Mouse (Mus musculus): ENCODE measurements around the gene Upk1a.

Upk1a gene

DNA sequence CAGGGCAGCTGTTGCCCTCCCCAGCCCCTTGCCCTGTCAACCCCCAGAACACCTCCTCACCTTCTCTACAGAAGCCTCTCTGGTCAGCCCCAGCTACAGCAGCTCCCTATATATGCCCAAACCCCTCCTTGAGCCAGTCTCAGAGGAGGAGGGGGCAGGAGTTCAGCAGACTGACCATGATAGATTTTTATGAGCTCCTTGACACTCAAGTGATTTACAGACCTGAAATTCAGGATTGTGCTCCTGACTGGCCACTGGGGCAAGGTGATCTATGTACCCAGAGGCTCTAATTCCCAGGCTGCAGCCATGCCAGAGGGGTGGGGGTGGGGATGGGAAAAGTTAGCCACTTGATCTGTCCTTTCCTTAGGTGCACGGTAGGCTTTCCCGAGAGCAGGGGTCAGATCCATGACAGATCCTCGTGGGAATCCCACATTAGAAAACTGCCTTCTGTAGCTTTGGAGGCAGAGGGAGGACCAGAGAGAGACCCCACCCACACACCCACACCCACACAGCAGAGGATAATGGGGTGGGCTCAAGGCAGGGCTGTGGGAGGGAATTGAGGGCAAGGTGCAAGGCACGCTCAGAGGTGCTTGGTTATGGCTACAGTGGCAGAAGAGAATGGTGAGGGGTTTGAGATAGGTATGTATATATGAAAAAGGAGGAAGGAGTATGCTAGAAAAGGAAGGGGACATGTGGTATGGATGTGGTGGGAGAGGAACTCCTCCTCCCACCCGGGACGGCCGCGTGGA lies at the start of gene Upk1a:
Gene Upk1a, minus strand, starts transcription at position 194 of the 749 bp plus-strand sequence.
- no peak for DNase-seq

DNA sequence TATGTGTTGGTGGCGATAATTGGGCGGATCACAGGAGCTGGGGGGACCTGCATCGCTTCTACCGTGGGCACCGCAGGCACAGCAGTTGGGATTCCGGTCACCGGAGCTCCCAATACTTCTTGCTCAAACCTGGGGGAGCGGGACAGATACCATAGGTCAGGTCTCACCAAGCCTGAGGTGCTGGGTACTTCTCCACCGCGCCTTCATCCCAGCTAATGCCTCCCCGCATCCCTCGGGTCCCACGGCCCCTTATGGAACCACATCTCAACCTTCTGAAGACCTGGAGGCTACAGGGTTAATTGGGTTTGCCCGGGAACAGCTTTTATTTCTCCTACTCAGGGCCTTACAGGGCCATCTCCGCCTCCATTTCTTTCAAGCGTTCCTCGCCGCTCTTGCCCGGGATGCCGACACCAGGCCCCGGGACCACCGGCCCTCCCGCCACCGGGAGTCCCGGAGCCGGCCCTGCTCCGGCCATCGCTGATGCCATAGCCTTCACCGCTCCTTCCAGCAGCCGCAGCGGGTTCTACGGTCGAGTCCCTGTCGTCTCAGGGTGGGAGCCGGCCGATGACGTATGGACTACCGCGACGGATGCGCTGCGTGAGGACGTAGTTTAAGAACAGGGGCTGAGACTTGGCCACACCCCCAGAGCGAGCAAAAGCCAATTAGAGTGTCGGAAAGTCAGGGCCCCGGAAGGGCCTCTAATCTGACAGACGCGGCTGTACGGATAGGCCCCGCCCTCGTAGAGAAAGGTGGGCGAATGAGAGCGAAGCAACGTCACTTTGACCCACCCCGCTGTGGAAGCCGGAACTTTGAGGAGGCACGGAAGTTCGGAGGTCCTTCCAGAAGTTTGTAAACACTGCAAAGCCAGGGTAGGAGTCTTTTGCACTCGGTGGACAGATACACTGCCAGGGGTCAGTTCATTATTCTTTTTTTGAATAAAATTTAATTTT lies 37.2 kb upstream of the Upk1a start, which contains the start of gene Rbm42:
Gene Rbm42, minus strand, starts transcription at position 727 of the 950 bp plus-strand sequence.
- DNase-seq, result peak; percentile 98 to 99

GRCm38 (mm10) chr7:30639083-30639482 lies 26.4 kb upstream of the Upk1a start:
- DNase-seq, result no peak

GRCm38 (mm10) chr7:30636395-30636794 lies 23.7 kb upstream of the Upk1a start:
- no peak for DNase-seq

- no peak for DNase-seq
Measured at GRCm38 (mm10) chr7:30635752-30636151, 23.1 kb upstream of the Upk1a start, which contains the start of gene Etv2. Gene Etv2, minus strand, starts transcription at chr7:30635852.

DNA sequence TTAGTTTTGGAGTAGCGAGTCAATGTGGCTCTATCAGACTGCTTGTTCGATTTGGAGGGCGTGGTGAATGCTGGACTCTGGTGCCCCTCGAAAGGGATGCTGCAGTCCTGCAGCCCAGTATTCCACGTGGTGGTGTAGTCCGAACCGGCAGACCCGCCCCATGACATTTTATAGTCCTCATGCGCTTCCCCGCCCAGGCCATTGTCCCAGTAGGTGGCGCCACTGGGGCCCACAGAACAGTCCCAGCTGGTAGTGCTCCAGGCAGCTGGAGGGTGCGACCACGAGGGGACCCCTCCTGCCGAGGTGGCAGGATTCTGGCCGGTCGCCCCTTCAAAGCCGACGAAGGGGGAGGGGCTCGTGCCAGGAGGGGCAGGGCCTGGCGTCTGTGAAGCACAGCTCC lies 22.0 kb upstream of the Upk1a start:
- peak; percentile 65 to 69 for DNase-seq

DNA sequence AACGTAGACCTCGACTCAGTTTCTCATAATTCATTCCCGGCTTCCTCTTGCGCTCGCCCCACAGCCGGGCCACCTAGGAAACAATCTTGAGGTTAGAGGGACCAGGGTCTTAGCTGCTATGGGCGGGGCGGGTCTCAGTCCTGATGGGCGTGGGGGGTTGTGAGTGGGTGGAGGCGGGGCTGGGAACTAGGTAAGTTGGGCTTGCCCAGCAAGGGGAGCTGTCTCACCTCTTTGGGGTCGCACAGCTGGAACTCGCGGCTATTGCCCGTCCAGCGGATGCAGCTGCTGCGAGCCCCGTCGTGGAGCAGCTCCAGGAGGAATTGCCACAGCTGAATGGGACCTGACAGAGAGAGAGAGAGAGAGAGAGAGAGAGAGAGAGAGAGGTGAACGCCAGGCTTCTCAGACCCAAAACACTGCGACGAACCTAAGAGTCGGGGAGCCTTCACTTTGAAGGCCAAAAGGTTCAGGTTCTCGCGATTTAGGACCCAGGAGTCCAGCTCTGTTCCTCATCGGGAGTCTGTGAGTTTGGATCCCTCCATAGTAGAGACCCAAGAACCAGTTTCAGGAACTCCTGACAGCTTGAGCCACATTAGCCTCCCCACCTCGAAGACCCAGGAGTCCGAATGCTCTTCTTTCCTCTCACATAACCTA lies 21.2 kb upstream of the Upk1a start:
- no peak for DNase-seq

- DNase-seq, result no peak
Measured at GRCm38 (mm10) chr7:30629013-30629412, 16.4 kb upstream of the Upk1a start.

- DNase-seq, result no peak
Measured at GRCm38 (mm10) chr7:30626647-30627046, 14.0 kb upstream of the Upk1a start.

DNA sequence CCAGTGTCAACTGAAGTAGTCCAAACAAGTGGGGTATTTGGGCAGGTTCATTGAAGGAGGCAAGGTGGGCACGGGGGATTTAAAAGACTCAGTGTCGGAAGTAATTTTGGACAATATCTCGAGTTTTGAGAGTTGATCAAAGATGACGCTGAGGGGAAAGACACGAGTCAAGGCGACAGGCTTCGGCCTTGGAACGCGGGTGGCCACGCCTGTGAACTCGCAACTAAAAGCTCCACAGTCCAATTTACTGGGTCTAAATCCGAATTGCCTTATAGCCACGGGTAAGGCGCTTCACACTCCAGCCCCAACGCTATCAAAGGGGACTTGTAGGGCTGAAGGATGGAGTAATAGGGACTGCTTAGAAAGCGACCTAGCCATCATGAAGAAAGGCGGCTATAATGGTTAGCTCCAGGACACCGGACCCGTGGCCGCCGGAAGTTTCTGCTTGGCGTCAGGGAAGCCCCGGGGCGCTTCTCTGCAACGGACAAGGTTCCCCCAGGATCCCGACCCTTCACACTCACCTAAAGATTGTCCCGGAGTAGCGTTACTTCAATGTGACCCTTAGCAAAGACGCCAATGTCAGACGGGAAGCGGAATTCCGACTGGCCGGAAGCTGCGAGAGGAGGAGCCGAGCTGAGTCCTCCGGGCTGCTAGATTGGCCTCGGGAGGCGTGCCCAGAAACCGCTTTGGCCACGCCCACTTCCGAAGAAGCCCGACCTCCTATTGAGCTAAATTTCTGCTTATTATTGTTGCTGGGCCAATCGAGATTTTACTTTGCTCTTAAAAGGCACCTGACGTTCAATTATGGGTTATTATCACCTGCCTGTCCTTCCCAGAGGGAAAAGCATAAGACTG lies 13.1 kb upstream of the Upk1a start, which contains the start of gene Cox6b1:
Gene Cox6b1, minus strand, starts transcription at position 622 of the 855 bp plus-strand sequence.
- peak; percentile 90 to 92 for DNase-seq

- DNase-seq, result peak in 1 of 2 experiments; percentile 29
Measured at GRCm38 (mm10) chr7:30619202-30619601, 6.6 kb upstream of the Upk1a start.

DNA sequence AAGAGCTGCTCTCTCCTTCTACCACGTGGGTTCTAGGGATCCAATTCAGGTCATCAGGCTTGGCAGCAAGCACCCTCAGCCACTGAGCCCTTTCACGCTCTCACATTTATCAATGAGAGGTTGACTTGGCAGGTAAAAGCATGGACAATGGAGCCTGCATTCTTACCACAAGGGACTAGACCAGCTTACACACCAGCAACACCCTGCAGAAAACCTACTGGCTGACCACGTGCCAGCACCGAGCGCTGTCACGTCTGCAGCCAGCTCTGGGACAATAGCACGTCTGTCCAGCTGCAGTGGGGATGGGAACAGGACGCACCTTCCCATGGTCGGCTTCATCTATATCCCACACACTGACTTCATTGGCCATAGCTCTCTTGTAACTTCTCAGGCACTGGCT lies 6.0 kb upstream of the Upk1a start:
- no peak for DNase-seq

- DNase-seq, result no peak
Measured at GRCm38 (mm10) chr7:30615049-30615760, 2.6 kb upstream of the Upk1a start.

DNA sequence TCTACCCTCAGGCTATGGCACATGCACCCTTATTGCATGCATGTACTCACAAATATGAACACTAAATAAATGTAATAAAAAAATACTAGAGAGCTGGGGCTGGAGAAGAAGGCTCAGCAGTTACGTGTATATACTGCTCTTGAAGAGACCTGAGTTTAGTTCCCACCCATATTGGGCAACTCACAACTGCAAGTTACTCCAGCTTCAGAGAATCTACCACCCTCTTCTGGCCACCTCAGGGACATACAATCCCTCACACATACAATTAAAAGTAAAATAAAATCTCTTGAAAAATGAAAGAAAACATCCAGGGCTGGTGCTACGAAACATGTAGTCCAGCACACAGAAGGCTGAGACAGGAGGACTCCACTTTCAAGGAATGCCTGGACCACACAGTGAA lies 1.8 kb upstream of the Upk1a start:
- no peak for DNase-seq

DNA sequence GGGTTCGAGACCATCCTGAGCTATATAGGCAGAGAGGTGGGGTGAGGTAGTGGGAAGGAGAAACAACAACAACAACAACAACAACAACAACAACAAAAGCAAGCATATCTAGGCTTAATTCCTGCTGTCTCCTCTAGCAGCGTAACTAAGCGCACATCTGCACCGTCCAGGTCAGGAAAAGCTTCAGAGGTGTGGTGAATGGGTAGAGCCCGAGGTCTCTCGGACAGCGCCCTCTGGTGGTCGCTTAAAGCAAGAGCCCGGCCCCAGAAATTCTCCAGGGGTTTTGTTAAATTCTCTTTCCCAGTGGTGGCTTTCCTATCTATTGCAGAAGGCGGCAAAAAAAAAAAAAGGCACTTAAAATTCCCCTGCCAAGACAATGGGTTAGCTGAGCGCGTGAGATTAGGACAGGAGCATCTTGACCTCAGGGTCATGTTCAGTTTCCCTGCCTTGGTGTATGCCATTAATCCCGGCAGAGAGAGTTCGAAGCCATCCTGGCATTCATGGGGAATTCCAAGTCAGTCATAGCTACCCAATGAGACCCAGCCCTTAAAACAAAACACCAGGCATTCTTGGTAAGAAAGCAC lies 974 bp upstream of the Upk1a start:
- DNase-seq, result peak; percentile 67 to 77

GRCm38 (mm10) chr7:30610043-30610442 lies 2.6 kb downstream of the Upk1a start:
- DNase-seq, result no peak

- DNase-seq, result no peak
Measured at GRCm38 (mm10) chr7:30608476-30608875, 4.2 kb downstream of the Upk1a start.

DNA sequence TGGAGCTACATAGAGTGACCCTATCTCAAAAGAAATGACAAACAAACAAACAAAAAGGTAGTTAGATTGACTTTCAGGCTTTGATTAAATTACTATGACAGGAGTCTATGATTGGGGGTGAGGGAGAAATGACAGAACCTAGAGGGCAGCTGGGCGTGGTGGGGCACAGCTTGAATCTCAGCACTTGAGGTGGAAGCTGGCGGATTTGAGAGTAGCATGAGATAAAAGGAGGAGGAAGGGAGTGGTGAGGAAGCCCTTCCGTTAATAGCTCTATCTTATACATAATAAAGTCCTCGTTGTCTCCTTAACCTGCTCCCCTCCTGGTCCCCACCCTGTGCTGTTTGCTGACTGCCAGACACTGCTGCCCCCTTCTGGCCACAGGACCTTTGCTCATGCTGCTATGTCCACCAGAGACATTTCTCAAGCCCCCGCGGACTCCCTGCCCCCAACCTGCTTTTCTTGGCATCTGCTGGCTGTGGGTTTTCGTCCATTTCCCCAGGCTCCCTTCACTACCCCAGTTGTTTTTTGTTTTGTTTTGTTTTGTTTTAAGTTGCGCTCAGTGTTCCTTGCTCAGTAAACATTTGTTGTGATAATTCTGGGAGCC lies 4.8 kb downstream of the Upk1a start:
- DNase-seq, result peak; percentile 77 to 79

- no peak for DNase-seq
Measured at GRCm38 (mm10) chr7:30604944-30605343, 7.7 kb downstream of the Upk1a start.

GRCm38 (mm10) chr7:30604424-30604823 lies 8.2 kb downstream of the Upk1a start:
- no peak for DNase-seq

Measured in lung, postnatal 4 days (tissue).